Mouse (Mus musculus): Measurements from ENCODE around the gene Defa35. TPM values are rescaled to one million over a fixed set of nuclear protein-coding genes. Genes with fewer than 3 reads are reported as not detected.

Gene Defa35
- polyA plus RNA-seq (2017; shearing (Covaris generic)), result not detected

GRCm38 (mm10) chr8:21064738-21065137, at the start of gene Defa35:
Gene Defa35 (plus strand): TSS chr8:21065038.

GRCm38 (mm10) chr8:21025245-21025644, 39.6 kb upstream of the Defa35 start, which contains the start of gene Defa21:
Gene Defa21 (plus strand): TSS chr8:21025545.

GRCm38 (mm10) chr8:21054747-21055146, 10.1 kb upstream of the Defa35 start, which contains the start of gene Defa23:
Gene Defa23 (plus strand): TSS chr8:21055047.

GRCm38 (mm10) chr8:21084142-21084541, 19.3 kb downstream of the Defa35 start, which contains the start of gene Defa25:
Gene Defa25 (plus strand): TSS chr8:21084442.

GRCm38 (mm10) chr8:21095950-21096349, 31.1 kb downstream of the Defa35 start, which contains the start of gene Gm14851:
Gene Gm14851 (minus strand): TSS chr8:21096050.

Other genes starting within 250 kb of the Defa35 start
- not detected for gene Defb33, start 172.4 kb upstream of the Defa35 start, polyA plus RNA-seq (2017; shearing (Covaris generic))
- not detected for gene Gm15056, start 162.4 kb upstream of the Defa35 start, polyA plus RNA-seq (2017; shearing (Covaris generic))
- gene Gm6040, start 143.0 kb upstream of the Defa35 start, polyA plus RNA-seq (2017; shearing (Covaris generic)), result not detected
- gene AY761185, start 120.3 kb upstream of the Defa35 start, polyA plus RNA-seq (2017; shearing (Covaris generic)), result not detected
- gene Defa21, start 39.5 kb upstream of the Defa35 start, polyA plus RNA-seq (2017; shearing (Covaris generic)), result not detected
- gene Defa23, start 10.0 kb upstream of the Defa35 start, polyA plus RNA-seq (2017; shearing (Covaris generic)), result not detected
- gene Defa25, start 19.4 kb downstream of the Defa35 start, polyA plus RNA-seq (2017; shearing (Covaris generic)), result not detected
- not detected for gene Gm14851, start 31.0 kb downstream of the Defa35 start, polyA plus RNA-seq (2017; shearing (Covaris generic))
- gene Defa30, start 69.6 kb downstream of the Defa35 start, polyA plus RNA-seq (2017; shearing (Covaris generic)), result not detected
- not detected for gene Defa22, start 97.2 kb downstream of the Defa35 start, polyA plus RNA-seq (2017; shearing (Covaris generic))
- gene Defa31, start 126.6 kb downstream of the Defa35 start, polyA plus RNA-seq (2017; shearing (Covaris generic)), result not detected
- gene Gm15293, start 136.5 kb downstream of the Defa35 start, polyA plus RNA-seq (2017; shearing (Covaris generic)), result not detected
- not detected for gene Gm15292, start 184.7 kb downstream of the Defa35 start, polyA plus RNA-seq (2017; shearing (Covaris generic))

Data from effector memory CD4-positive, alpha-beta T cell, adult 7 months (primary cell).